Mouse (Mus musculus) erythroblast, embryonic 14.5 days (primary cell): ENCODE results near the gene Lrrfip1.

Experiments
- GATA1 ChIP-seq: IDR thresholded peaks from 2 replicates; pipeline ENCODE4 v1.6.1; 2012; ENCODE audit warnings: low read length, inconsistent platforms, mixed read lengths
- TAL1 ChIP-seq: IDR thresholded peaks from 3 replicates; pipeline ENCODE4 v1.6.1; 2012; ENCODE audit warnings: low read length, inconsistent platforms, mixed read lengths

GRCm38 (mm10) chr1:91166798-91167197, 168.3 kb downstream of the Lrrfip1 start:
- TF ChIP-seq GATA1 (no peak), TAL1 (no peak)
